In genomic region chr3:129576522-129576921, GRCm38 (mm10) we compare ENCODE assay signal across 22 mouse cellular contexts. TPM values are rescaled to one million over a fixed set of nuclear protein-coding genes. Genes with fewer than 3 reads are reported as not detected.
DNase-seq lines count a peak whose midpoint lies in the region; ATAC-seq lines count a peak whose summit lies in the region.
"Had no signal": no experiment of that assay in that cellular context is flagged by ENCODE, and none has a peak within 500 bp of the region (broad histone marks: within the 10 kb centered on the region; RNA-seq: fewer than 3 reads in every experiment).

No protein-coding gene starts in this region.

- H3K4me3 ChIP-seq in forebrain, embryonic 11.5 days (ENCODE audit: low read depth, low read length), result no peak overlapping the region
- H3K4me3 ChIP-seq: embryonic facial prominence, embryonic 13.5 days; embryonic facial prominence, embryonic 15.5 days; erythroblast, embryonic 14.5 days; forebrain, embryonic 10.5 days; forebrain, embryonic 13.5 days; forebrain, embryonic 15.5 days had no signal

- 93% methylated on average over 6 of the region's 6 CpGs for WGBS in forebrain, embryonic 11.5 days

- H3K27me3 ChIP-seq in forebrain, embryonic 11.5 days (ENCODE audit: control insufficient read depth, insufficient read depth, low read length), result no peaks in the 10 kb centered on the region
- H3K27me3 ChIP-seq: embryonic facial prominence, embryonic 13.5 days; embryonic facial prominence, embryonic 15.5 days; forebrain, embryonic 13.5 days; forebrain, embryonic 15.5 days had no signal

- ATAC-seq in forebrain, embryonic 11.5 days (replicated peaks; ENCODE audit: low FRiP score), result no peak
- ATAC-seq: forebrain, embryonic 13.5 days; forebrain, embryonic 15.5 days; forebrain, postnatal 0 days had no signal

- DNase-seq in ES-CJ7 (ENCODE audit: low read depth, low spot score) (peak; percentile 45), ZHBTc4 (ENCODE audit: low read depth, low spot score) (peak; percentile 62)
- no peak for DNase-seq in heart, postnatal 36 days
- no peak for DNase-seq in left cerebral cortex, adult 8-10 months (ENCODE audit: low spot score in 2 of 2)
- no peak for DNase-seq in forebrain, embryonic 11.5 days (ENCODE audit: low spot score)
- DNase-seq: adrenal gland, adult 2 months; adrenal gland, postnatal 10 days; adrenal gland, postnatal 25 days; cerebellum, adult 11 months; cerebellum, adult 18-20 months; cerebellum, adult 8-10 months; cerebellum, adult 9-11 months; cerebellum, postnatal 14 days; cerebellum, postnatal 36 days; embryo, embryonic 11 days; forebrain, postnatal 0 days had no signal

- no peaks in the 10 kb centered on the region for H3K36me3 ChIP-seq in forebrain, embryonic 11.5 days (ENCODE audit: control insufficient read depth, insufficient read depth, low read length)
- H3K36me3 ChIP-seq: forebrain, embryonic 15.5 days had no signal

- no peaks in the 10 kb centered on the region for H3K4me1 ChIP-seq in forebrain, embryonic 11.5 days (replicated peaks; ENCODE audit: control insufficient read depth, insufficient read depth, low read length)

- no peak overlapping the region for H3K9ac ChIP-seq in forebrain, embryonic 11.5 days (ENCODE audit: low read length)
- H3K9ac ChIP-seq: embryonic facial prominence, embryonic 13.5 days; embryonic facial prominence, embryonic 15.5 days; forebrain, embryonic 13.5 days; forebrain, embryonic 15.5 days; forebrain, postnatal 0 days had no signal

- intact Hi-C loops in heart, postnatal 36 days (cut with DNase I), result no loop called here

- no peaks in the 10 kb centered on the region for H3K9me3 ChIP-seq in forebrain, embryonic 11.5 days (ENCODE audit: control insufficient read depth, low read length)
- H3K9me3 ChIP-seq: embryonic facial prominence, embryonic 15.5 days; forebrain, embryonic 10.5 days; forebrain, embryonic 13.5 days; forebrain, embryonic 15.5 days had no signal

- H3K4me2 ChIP-seq in forebrain, embryonic 11.5 days (ENCODE audit: low read depth, low read length, severe bottlenecking), result no peak overlapping the region
- H3K4me2 ChIP-seq: embryonic facial prominence, embryonic 13.5 days; embryonic facial prominence, embryonic 15.5 days; forebrain, embryonic 13.5 days; forebrain, embryonic 15.5 days had no signal

- H3K27ac ChIP-seq in forebrain, embryonic 11.5 days (ENCODE audit: low read depth, low read length), result no peak overlapping the region
- H3K27ac ChIP-seq: embryonic facial prominence, embryonic 13.5 days; embryonic facial prominence, embryonic 15.5 days; forebrain, embryonic 10.5 days; forebrain, embryonic 13.5 days; forebrain, embryonic 15.5 days had no signal

RNA-seq across cellular contexts. Expression of gene Elovl6, which starts 44.4 kb away (rescaled TPM):
- total RNA-seq in heart, postnatal 36 days (2021), result 1 to 10 TPM in 1 of 2 experiments, under 1 TPM in 1; 0.65 to 3.6 TPM
- total RNA-seq in left cerebral cortex, adult 8-10 months (2022), result 10 to 100 TPM; 23.5 to 30.4 (median 25.6) TPM
- 39.9 and 43.6 TPM in 2 replicates for polyA plus RNA-seq in forebrain, embryonic 11.5 days (2014; fragmentation: Nextera tagmentation; extraction: Ambion mirVana)

Comparison
In these comparisons a context has a peak if more than half of its experiments do, and no peak if none do; other contexts are left out.
1. DNase-seq: peak in ES-CJ7 (single experiment) and ZHBTc4 (single experiment); none in heart, postnatal 36 days (0 of 2), left cerebral cortex, adult 8-10 months (0 of 2) and forebrain, embryonic 11.5 days (single experiment).
2. RNA of gene Elovl6, which starts 44.4 kb away (total RNA-seq): 23.5 to 30.4 TPM in left cerebral cortex, adult 8-10 months; 0.65 to 3.6 TPM in heart, postnatal 36 days; every median in the first group is over 4 times any median in the second.